Mouse (Mus musculus) megakaryocyte, embryonic 14.5 days (primary cell): ENCODE results near the gene Lilra5. TPM values are rescaled to one million over a fixed set of nuclear protein-coding genes. Genes with fewer than 3 reads are reported as not detected.

Source experiments
- H3K27me3 ChIP-seq: replicated peaks from 2 replicates; pipeline ENCODE3; 2012; ENCODE audit warnings: inconsistent platforms
- H3K36me3 ChIP-seq: replicated peaks from 2 replicates; pipeline ENCODE3; 2012; ENCODE audit warnings: low read length, inconsistent platforms, mixed read lengths
- H3K4me1 ChIP-seq: 2 replicates; pipeline ENCODE4 v1.6.1; 2012; ENCODE audit warnings: inconsistent platforms
- H3K4me3 ChIP-seq: replicated peaks from 2 replicates; pipeline ENCODE3; 2012; ENCODE audit warnings: moderate library complexity, mild to moderate bottlenecking, inconsistent platforms
- H3K9me3 ChIP-seq: 2 replicates; pipeline ENCODE4 v1.6.1; 2012; ENCODE audit warnings: inconsistent platforms
- FLI1 ChIP-seq: IDR thresholded peaks from 2 replicates; pipeline ENCODE4 v1.6.1; 2012; ENCODE audit warnings: low read length, inconsistent platforms, mixed read lengths
- GATA1 ChIP-seq: IDR thresholded peaks from 3 replicates; pipeline ENCODE4 v1.6.1; 2012; ENCODE audit warnings: mixed read lengths, low read length, inconsistent platforms, borderline replicate concordance
- polyA plus RNA-seq: library from polyadenylated mRNA; stranded (reverse); fragments of >175 nt; gene quantifications from 2 replicates; pipeline ENCODE4 v1.2.3, GENCODE M21; 2012; ENCODE audit warnings: low replicate concordance; ENCODE audit not compliant: insufficient read depth

Lilra5 gene
- polyA plus RNA-seq, 1 experiment, result not detected

DNA sequence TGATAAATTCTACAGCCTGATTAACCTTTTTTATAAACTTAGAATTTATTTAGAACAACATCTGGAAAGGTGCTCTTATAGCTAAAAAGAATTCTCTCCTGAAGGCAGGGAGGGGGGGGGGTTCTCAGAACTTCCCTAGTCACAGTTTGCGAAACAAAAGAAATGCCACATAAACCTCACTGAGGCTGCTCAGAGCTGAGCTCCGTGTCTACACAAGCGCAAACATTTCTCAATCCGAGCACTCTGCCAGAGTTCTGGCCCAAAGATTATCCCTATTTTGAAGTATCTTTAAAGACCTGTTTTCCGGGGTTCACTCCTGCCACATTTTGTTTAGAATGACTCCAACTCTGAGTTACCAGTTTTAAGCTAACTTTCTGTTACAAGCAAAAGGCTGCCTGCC, 55.1 kb downstream of the Lilra5 start:
- Histone ChIP-seq H3K9me3 (no peaks in the 10 kb centered on the region), H3K4me1 (peaks cover 7% of the 10 kb centered on the region), H3K27me3 (no peaks in the 10 kb centered on the region), H3K36me3 (no peaks in the 10 kb centered on the region), H3K4me3 (no peak overlapping the region)
- TF ChIP-seq FLI1 (no peak), GATA1 (no peak)

Other genes starting within 250 kb of the Lilra5 start
- 0.12 TPM in 1 of 2 replicates, not detected in the other for gene Lair1, start 174.6 kb upstream of the Lilra5 start, polyA plus RNA-seq
- gene Ttyh1, start 118.3 kb upstream of the Lilra5 start, polyA plus RNA-seq, result not detected in 2 replicates
- 56.6 and 193 TPM in 2 replicates for gene Leng8, start 100.7 kb upstream of the Lilra5 start, polyA plus RNA-seq
- gene Leng9, start 87.4 kb upstream of the Lilra5 start, polyA plus RNA-seq, result 1.6 and 5.1 TPM in 2 replicates
- 634 and 2,176 TPM in 2 replicates for gene Cdc42ep5, start 72.9 kb upstream of the Lilra5 start, polyA plus RNA-seq
- gene Ncr1, start 100.0 kb downstream of the Lilra5 start, polyA plus RNA-seq, result not detected in 2 replicates
- gene Gp6, start 160.0 kb downstream of the Lilra5 start, polyA plus RNA-seq, result 6.8 and 11.2 TPM in 2 replicates
- gene Rdh13, start 207.9 kb downstream of the Lilra5 start, polyA plus RNA-seq, result 0.54 and 1.6 TPM in 2 replicates
- gene Eps8l1, start 222.9 kb downstream of the Lilra5 start, polyA plus RNA-seq, result not detected in 2 replicates